Mouse (Mus musculus): Measurements from ENCODE around the gene Slx1b.

DNA sequence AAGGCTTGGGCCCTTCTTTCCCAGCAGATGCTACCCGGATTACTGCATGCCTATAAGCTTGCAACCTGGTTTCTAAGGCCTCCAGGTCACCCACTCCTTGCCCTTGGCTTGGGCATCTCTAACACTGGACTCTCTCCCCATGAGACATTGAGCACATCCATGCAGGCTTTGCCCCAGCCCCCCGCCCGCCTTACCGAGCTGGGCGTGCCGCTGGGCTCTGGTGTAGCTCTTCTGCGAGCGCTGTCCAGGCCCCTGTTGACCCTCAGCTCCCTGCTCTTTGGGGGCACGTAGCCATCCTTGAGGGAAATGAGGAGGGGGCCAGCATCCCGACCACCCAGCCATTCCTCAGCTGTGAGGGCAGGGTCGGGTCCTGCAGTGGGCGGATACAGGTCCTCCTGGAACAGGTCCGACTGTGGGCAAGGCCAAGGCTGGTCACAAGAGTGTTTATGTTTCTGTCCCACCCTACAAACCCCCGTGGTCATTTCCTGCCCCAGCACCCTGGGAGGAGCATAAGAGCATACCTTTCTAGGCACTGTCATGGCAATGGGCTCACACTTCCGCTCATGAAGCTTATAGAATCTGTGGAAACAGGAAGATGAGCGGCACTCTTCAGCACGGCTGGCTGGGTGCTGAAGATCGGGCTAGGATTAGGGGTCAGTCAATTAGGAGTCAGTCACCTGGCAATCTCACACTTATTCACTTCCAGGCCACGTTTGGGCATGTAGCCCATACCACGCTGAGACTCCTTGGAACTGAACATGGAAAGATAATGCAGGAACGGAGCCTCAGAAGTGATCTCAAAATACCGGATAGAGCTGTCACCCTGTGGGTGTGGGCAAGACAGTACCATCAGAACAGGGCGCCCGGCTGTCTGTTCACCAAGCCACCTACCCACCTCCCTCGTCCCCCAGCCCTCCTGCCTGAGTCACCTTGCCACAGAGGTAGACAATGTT, 4.8 kb upstream of the Slx1b start:
- TF ChIP-seq CTCF (IDR thresholded peaks at IDR 0.05; ENCODE audit: insufficient read depth, low read length) (no peak), POLR2A (IDR thresholded peaks at IDR 0.05; ENCODE audit: borderline replicate concordance, extremely low read depth, low read depth, low read length) (no peak)

All from lung, adult 2 months (tissue).